19 mouse cellular contexts compared by ENCODE assay signal in genomic region chr14:8159141-8159540, GRCm38 (mm10).
"Had no signal": no experiment of that assay in that cellular context is flagged by ENCODE, and none has a peak within 500 bp of the region (broad histone marks: within the 10 kb centered on the region; RNA-seq: fewer than 3 reads in every experiment).

No protein-coding gene starts in this region.

- H3K27me3 ChIP-seq: midbrain, embryonic 12.5 days; neural tube, embryonic 13.5 days; neural tube, embryonic 15.5 days had no signal

- DNase-seq: lung, adult 18-20 months; lung, embryonic 14.5 days; lung, postnatal 10 days; lung, postnatal 4 days; midbrain, embryonic 14.5 days; retina, postnatal 1 day; right cerebral cortex, adult 18-20 months; right cerebral cortex, postnatal 25 days; right cerebral cortex, postnatal 4 days; spleen, adult 18-20 months; thymus, adult 18-20 months; thymus, postnatal 14 days; thymus, postnatal 36 days had no signal

- H3K27ac ChIP-seq: midbrain, embryonic 10.5 days; midbrain, embryonic 12.5 days; neural tube, embryonic 13.5 days; neural tube, embryonic 15.5 days had no signal

- H3K4me1 ChIP-seq: midbrain, embryonic 10.5 days; midbrain, embryonic 12.5 days; neural tube, embryonic 13.5 days; neural tube, embryonic 15.5 days had no signal

- H3K4me3 ChIP-seq: midbrain, embryonic 10.5 days; midbrain, embryonic 12.5 days; myocyte; neural tube, embryonic 13.5 days; neural tube, embryonic 15.5 days had no signal

- H3K9ac ChIP-seq: lung, embryonic 14.5 days; midbrain, embryonic 12.5 days; neural tube, embryonic 13.5 days; neural tube, embryonic 15.5 days had no signal

- H3K9me3 ChIP-seq: midbrain, embryonic 10.5 days; midbrain, embryonic 12.5 days; neural tube, embryonic 13.5 days; neural tube, embryonic 15.5 days had no signal

- H3K4me2 ChIP-seq: lung, embryonic 14.5 days; midbrain, embryonic 12.5 days; neural tube, embryonic 13.5 days; neural tube, embryonic 15.5 days had no signal

- ATAC-seq: midbrain, embryonic 16.5 days had no signal
